Mouse (Mus musculus) adrenal gland, postnatal 36 days (tissue): ENCODE measurements at regions not wholly inside any gene's neighbourhood (a gene's known extent, or its start where the extent isn't known, plus 50 kb on each side); places are given as distances from the start of the nearest gene placed in this dataset.

Source experiments
- DNase-seq, 2 experiments: peaks; one replicate each; pipeline ENCODE4 v3.0.0; 2021; ENCODE audit warnings: mixed read lengths in 1 of 2

- no peak for DNase-seq
These were observed 141.7 kb upstream of the Sgk1 start for GRCm38 (mm10) chr10:21740256-21740655.

DNA sequence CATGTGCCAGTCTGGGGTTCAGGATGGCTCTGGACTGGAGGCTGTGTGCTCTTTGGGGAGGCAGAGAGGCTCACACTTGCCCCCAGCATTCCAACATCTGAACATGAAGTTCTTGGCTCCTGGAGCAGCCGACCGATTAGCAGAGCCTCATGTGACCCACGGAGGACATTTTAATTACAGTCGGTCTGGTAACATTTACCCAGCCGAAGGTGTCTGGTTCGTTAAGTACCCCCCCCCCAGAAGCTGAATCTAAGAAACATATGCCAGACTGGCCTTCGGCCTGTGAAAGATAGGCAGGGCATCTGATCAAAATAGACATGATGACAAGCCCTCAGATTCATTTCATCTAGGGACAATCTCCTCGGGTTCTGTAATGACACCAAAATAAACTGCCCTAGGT, 140.4 kb upstream of the Sgk1 start:
- DNase-seq: no peak

DNA sequence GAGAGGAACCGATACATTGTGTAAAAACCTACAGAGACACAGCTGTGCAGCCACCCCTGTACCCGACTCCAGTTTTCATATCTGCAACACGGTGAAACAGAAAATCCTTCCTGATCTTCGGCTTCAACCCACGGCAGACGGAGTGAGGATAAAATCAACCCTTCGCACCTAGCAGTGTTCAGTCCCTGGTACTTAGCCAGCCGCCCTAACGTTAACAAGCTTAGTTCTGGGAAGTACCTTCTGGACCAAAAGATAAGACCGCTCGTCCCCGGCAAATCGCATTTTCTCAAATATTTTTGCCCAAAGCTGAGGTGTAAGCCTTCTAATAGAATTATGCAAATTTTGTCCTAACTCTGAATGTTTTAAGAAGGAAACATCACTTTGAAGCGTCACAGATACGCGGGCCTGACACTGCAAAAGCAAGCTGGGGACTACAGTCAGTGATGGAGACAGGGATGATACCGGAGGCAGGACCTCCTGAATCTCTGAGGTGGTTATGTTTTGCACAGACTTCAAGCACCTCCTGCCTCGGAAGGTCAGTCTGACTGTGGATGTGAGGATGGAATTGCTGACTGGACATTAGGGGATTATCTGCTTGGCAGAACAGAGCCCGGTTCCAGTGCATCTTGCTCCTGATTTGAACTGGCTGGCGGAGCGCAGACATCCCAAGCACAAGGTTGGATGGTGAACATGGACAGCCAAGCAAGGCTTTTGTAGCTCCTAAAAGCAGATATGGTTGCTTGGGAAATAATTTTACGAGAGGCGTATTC, 139.8 kb upstream of the Sgk1 start:
- DNase-seq: no peak

DNA sequence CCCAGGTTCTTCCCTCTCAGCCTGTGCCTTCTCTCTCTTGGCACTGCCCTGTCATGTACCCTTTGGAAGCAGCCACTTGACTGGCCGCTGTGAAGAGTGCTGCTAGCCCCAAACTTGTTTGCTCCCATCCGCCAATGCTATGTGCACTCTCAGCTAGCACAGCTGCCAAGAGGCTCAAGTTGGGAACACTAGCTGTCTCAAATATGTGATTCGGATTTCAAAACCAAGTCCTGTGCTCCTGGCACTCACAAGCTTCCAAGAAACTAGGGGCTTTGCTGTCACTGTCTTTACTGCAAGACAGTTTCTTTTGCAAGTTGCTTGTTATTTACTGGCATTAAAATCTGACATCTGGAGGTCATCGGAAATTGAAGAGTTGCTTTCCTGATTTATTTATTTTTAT, 138.6 kb upstream of the Sgk1 start:
- DNase-seq: no peak

- no peak for DNase-seq
These were observed 137.5 kb upstream of the Sgk1 start for GRCm38 (mm10) chr10:21744341-21744955.

GRCm38 (mm10) chr10:21745940-21746487, 136.0 kb upstream of the Sgk1 start:
- DNase-seq: no peak

DNA sequence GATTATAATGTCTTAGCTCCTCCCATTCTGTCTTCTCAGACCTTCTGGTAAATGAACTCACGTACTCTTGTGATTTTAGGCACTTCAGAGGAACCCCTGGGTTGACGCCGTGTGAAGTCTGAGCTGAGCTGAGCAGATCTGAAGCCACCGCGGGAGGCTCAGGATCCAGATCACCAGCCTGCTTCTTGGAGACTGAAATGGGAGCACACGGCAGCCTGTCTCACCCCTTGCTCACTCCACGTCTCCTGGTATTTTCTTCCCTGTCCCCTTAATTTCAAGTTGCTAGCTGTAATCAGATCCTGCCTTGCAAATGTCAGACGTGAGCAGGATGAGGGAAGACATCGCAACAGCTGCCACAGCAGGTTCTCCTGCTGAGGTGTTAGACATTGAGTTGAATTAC, 135.3 kb upstream of the Sgk1 start:
- no peak for DNase-seq

- no peak for DNase-seq
These were observed 130.7 kb upstream of the Sgk1 start for GRCm38 (mm10) chr10:21751326-21751725.

- no peak for DNase-seq
These were observed 129.6 kb upstream of the Sgk1 start for GRCm38 (mm10) chr10:21752392-21752791.

GRCm38 (mm10) chr10:21754763-21755548, 127.0 kb upstream of the Sgk1 start:
- DNase-seq: no peak

- no peak for DNase-seq
These were observed 126.3 kb upstream of the Sgk1 start for GRCm38 (mm10) chr10:21755717-21756116.

DNA sequence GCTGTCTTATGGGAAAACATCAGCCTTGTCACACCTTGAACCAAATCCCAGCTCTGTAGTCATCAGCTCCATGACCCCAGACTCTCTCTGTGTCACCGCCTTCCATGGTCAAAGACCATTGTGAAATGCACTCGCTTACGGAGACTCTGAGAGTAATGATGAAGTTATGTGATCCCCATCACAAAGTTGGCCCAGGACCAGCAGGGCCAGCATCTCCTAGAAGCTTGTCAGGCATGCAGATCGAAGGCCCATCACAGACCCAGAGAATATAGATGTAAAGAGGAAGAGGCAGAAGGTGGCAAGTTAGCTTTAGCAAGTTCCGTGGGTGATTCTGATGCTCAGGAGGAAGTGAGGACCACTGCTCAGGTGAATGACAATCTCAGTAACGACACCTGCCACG, 125.2 kb upstream of the Sgk1 start:
- peak; percentile 29 to 71 for DNase-seq

DNA sequence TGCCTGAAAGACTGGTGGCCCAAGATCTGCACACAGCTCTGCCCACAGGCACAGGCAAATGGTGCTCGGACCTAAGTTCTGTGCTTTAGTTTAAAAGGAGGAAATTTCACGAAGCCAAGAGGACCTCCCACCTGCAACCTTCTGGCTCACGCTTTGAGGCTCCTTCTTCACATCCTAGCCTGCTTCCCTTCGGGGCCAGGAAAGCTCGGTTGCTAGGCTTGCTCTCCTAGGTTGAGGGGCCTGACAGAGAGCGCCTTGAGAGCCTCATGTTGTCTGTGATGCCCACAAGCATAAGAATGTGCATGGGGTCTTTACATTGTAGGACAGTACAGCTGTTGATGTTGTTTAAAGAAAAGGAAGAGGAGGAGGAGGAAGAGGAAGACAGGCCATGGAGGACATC, 123.9 kb upstream of the Sgk1 start:
- DNase-seq: no peak

DNA sequence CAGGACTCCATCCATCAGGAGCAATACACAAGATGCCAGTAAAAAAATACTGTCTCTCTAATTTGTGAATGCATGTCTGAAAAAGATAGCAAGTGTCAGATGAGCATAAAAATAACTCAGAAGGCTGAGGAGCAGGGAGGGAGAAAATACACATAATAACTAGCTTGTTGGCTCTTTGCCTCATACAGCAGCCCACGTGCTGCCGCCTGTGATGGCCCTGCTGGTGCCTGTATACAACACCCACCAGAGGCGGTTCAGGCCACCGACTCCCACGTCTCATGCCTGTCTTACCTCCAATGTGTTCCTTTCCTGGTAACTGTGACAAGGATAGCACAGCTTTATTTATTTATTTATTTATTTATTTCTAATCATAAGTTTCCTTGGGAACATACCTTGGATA, 119.5 kb upstream of the Sgk1 start:
- no peak for DNase-seq

GRCm38 (mm10) chr10:21763017-21763964, 118.7 kb upstream of the Sgk1 start:
- DNase-seq: no peak

- DNase-seq: no peak
These were observed 117.9 kb upstream of the Sgk1 start for GRCm38 (mm10) chr10:21764090-21764489.

DNA sequence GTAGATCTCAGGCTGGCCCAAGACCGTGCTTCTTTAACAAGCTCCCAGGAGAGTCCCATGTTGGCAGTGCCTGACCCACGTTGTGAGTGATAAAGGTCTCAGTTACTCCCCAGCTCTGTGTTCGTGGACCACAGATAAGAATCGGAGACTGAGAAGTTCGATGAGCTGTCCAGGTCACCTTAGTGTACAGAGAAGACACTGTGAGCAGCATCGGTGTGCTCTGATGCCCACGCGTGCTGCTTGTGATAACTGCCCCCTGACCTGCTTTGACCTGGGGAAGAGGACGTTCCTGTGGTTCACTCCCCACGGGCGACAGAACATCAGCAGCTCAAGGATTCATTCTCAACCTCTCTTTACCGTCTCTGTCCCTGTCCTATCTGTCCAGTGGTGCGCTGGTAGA, 117.1 kb upstream of the Sgk1 start:
- no peak for DNase-seq

DNA sequence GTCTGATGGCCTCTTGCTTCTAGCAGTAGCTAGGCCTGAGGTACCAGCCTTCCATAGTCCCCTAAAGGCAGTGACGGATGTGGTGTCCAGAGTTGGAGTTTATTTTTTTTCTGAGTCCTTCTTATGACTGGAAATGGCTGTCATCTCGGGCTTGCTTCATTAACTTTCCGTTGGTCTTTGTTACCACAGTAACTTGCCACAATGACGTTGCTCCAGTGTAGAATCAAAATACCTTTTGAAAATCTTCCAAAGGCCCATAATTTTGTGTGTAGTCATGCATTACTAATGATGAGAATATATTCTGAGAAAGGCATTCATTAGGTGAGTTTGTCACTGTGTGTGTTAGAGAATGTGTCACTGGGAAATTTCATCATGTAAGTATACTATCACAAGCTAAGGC, 108.4 kb upstream of the Sgk1 start:
- DNase-seq: no peak

GRCm38 (mm10) chr10:21775441-21775840, 106.5 kb upstream of the Sgk1 start:
- no peak for DNase-seq

DNA sequence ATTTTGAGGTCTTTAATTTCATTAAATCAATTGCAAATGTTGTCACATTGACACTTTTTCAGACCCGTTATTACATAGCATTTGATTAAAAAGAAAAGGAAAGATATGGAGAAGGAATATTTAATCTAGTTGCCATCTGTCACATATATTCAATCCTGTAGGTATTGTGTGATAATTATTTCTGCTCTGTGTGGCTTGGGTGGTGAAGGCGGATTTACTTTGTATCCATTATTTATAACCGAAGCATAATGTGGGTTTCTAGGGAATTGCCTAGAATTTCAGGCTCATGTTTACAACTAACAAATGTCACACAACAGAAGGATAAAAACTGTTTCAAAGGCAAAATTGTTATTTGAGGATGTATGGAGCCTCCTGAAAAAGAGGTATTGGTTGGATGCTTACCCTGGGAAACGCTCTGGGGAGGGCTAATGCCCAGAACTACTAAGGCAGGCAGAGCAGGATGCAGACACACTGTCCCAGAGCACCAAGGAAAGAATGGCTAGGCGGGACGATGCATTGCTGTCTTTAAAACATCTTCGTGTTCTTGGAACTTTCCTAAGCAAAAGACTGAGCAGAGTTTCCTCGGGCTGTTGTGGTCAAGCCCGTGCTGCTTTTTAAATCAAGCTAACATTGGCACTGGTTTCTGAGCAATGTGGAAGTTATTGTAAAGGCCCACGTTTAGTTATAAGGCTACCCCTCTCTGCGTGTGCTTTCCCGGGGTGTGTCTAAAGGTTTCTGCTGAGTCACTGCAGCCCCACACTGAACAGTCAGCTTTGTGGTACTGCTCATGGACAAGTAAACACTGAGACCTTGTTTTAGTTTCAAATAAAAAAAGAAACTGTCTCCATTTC, 105.8 kb upstream of the Sgk1 start:
- DNase-seq: peak; percentile 43 to 48

- peak in 1 of 2 experiments; percentile 8 for DNase-seq
These were observed 105.3 kb upstream of the Sgk1 start for GRCm38 (mm10) chr10:21776762-21777080.
